Mouse (Mus musculus) olfactory bulb, adult 2 months (tissue): Measurements from ENCODE around the gene Gm7029. TPM values are rescaled to one million over a fixed set of nuclear protein-coding genes. Genes with fewer than 3 reads are reported as not detected.
"Not testable (repeated sequence)": the region's sequence is repeated elsewhere in the genome, so short reads cannot be mapped to it uniquely, and the experiment has no call there.

ENCODE experiments used
- H3K27ac ChIP-seq: fragments of 200-500 bp; 2 replicates; pipeline ENCODE4 v1.5.1; 2012; ENCODE audit warnings: low read depth, low read length; ENCODE audit not compliant: insufficient read depth
- H3K4me1 ChIP-seq: fragments of 200-500 bp; 2 replicates; pipeline ENCODE4 v1.6.1; 2012; ENCODE audit warnings: low read length; ENCODE audit not compliant: control insufficient read depth, insufficient read depth
- H3K4me3 ChIP-seq: fragments of 200-500 bp; 2 replicates; pipeline ENCODE4 v1.5.1; 2012; ENCODE audit warnings: mild to moderate bottlenecking, low read depth, low read length, moderate library complexity; ENCODE audit not compliant: insufficient read depth
- CTCF ChIP-seq: fragments of 200-500 bp; IDR thresholded peaks from 2 replicates; pipeline ENCODE4 v1.5.1; 2012; ENCODE audit warnings: low read depth, mild to moderate bottlenecking, low read length, moderate library complexity; ENCODE audit not compliant: insufficient read depth
- POLR2A ChIP-seq: fragments of 200-500 bp; IDR thresholded peaks from 2 replicates; pipeline ENCODE4 v1.6.1; 2012; ENCODE audit warnings: mild to moderate bottlenecking, low read depth, low read length, moderate library complexity; ENCODE audit not compliant: insufficient read depth
- WGBS: fragments of 180-500 bp; shearing (Covaris S2); methylation state at CpG from one replicate; pipeline ENCODE4 v1.1.7; 2018; 5-methylcytosine and 5-hydroxymethylcytosine counted together
- polyA plus RNA-seq: library from polyadenylated mRNA; stranded (reverse); fragments of >200 nt; gene quantifications from 2 replicates; pipeline ENCODE4 v1.2.4, GENCODE M21; 2012; ENCODE audit warnings: low replicate concordance; ENCODE audit not compliant: missing spikeins, insufficient read depth, insufficient read length

Gm7029 gene
- polyA plus RNA-seq, 1 experiment: not detected

DNA sequence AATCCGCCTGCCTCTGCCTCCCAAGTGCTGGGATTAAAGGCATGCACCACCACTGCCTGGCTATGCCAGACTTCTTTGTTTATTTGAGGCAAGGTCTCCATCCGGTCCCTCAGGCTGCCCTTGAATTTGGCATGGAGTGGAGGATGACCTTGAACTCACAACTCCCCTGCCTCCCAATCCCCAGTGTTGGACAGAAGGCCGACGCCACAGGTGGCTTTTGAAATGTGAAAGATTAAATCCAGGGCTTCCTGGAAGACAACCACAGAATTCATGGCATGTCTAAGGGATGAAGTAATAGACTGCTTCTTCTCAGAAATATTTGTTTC lies 27.3 kb downstream of the Gm7029 start:
- no peak overlapping the region for H3K27ac ChIP-seq
- WGBS: 88% methylated on average over 4 of the region's 4 CpGs
- no peak for TF ChIP-seq POLR2A
- TF ChIP-seq CTCF: no peak
- H3K4me1 ChIP-seq: no peaks in the 10 kb centered on the region
- no peak overlapping the region for H3K4me3 ChIP-seq

GRCm38 (mm10) chr17:33901653-33902052 lies 28.0 kb downstream of the Gm7029 start:
- TF ChIP-seq CTCF (no peak), POLR2A (no peak)
- Histone ChIP-seq H3K4me1 (no peaks in the 10 kb centered on the region), H3K27ac (no peak overlapping the region), H3K4me3 (no peak overlapping the region)
- 73% methylated on average over 4 of the region's 4 CpGs for WGBS

GRCm38 (mm10) chr17:33902079-33902478 lies 28.4 kb downstream of the Gm7029 start:
- TF ChIP-seq POLR2A: no peak
- no peak for TF ChIP-seq CTCF
- WGBS: 69% methylated on average over 4 of the region's 4 CpGs
- Histone ChIP-seq H3K4me3 (no peak overlapping the region), H3K4me1 (no peaks in the 10 kb centered on the region), H3K27ac (no peak overlapping the region)

DNA sequence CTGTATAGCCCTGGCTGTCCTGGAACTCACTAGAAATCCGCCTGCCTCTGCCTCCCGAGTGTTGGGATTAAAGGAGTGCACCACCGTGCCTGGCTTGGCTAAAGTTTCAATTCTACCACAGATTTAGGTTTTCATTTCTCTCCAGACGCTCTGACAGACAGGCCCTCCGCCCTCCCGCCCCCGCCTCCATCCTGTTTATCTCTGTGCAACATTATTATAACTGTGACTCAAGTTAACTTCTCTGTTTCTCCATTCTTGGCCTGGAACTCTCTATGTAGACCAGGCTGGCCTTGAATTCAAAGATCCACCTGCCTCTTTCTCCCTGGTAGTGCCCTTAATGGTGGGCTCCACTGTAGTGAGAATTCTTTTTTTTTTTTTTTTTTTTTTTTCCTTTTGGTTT lies 28.9 kb downstream of the Gm7029 start:
- no peak overlapping the region for H3K27ac ChIP-seq
- H3K4me1 ChIP-seq: no peaks in the 10 kb centered on the region
- no peak for TF ChIP-seq CTCF
- TF ChIP-seq POLR2A: no peak
- no peak overlapping the region for H3K4me3 ChIP-seq
- WGBS: 75% methylated on average over 7 of the region's 7 CpGs

- H3K27ac ChIP-seq, H3K4me3 ChIP-seq, H3K4me1 ChIP-seq: not testable (repeated sequence)
- 65% methylated on average over 6 of the region's 6 CpGs for WGBS
Observed at GRCm38 (mm10) chr17:33903911-33904651, 30.4 kb downstream of the Gm7029 start.

DNA sequence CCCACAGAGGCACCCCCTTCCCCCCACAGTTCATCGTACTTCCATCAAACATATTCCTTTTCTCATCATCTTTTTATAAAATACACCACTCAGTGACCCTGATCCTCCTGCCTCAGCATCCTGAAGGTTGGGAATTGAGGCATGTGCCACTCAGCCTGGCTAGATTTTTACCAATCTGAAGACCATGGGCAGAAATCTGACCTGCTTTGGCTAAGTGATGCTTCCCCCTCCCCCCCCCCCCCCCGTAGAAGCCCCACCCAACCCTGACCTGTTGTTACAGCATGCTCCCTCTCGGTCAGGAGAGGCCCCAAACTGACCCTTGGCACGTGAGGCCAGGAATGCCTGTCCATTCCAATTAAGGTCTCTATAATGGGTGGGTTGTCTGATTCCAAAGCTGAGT lies 31.2 kb downstream of the Gm7029 start, which contains the start of gene Platr17:
Gene Platr17 (plus strand): TSS at position 301 of the 400 bp plus-strand sequence.
- not testable (repeated sequence) for H3K4me3 ChIP-seq, H3K27ac ChIP-seq, H3K4me1 ChIP-seq
- WGBS: 32% methylated on average over 4 of the region's 4 CpGs

- TF ChIP-seq CTCF (no peak), POLR2A (no peak)
- WGBS: under 1% methylated on average over 44 of the region's 44 CpGs
- H3K4me1 ChIP-seq: peaks cover 15% of the 10 kb centered on the region
- peak overlapping the region; percentile 22 for H3K27ac ChIP-seq
- peak overlapping the region; percentile 54 for H3K4me3 ChIP-seq
Observed at GRCm38 (mm10) chr17:33908331-33909076, 34.9 kb downstream of the Gm7029 start.

GRCm38 (mm10) chr17:33909077-33909868 lies 35.6 kb downstream of the Gm7029 start, which contains the start of gene Daxx:
Gene Daxx (plus strand): TSS chr17:33909414.
- peaks cover 15% of the 10 kb centered on the region for H3K4me1 ChIP-seq
- WGBS: 1% methylated on average over 68 of the region's 68 CpGs

DNA sequence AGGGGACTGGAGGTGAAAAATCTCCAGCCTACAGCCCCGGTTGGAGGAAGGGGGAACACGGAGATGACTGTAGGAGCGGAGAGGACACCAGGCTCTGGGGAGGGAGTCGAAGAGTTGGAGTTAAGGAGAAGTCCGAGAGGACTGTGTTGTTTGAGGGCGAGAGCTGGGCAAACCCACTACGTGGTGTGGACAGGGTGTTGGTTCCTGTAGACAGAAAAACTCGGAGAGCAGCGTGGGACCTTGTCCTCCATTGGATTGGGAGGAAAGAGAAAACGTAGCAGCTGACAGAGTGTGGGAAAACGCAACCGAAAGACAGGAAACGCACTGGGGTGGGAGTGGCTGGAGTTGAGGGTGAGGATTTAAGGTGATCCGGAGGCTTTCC lies 36.2 kb downstream of the Gm7029 start:
- Histone ChIP-seq H3K4me3 (peak overlapping the region; percentile 92), H3K4me1 (peaks cover 15% of the 10 kb centered on the region), H3K27ac (peak overlapping the region; percentile 74)
- no peak for TF ChIP-seq POLR2A
- no peak for TF ChIP-seq CTCF
- under 1% methylated on average over 14 of the region's 14 CpGs for WGBS

More at GRCm38 (mm10) chr17:33909077-33909868, 35.6 kb downstream of the Gm7029 start, which contains the start of gene Daxx:
- Histone ChIP-seq H3K4me3 (peak within 1 kb of the TSS; percentile 92), H3K27ac (peak within 1 kb of the TSS; percentile 74)
- peak; percentile 55; the same call in 1 of the 2 replicates for TF ChIP-seq POLR2A
- no peak for TF ChIP-seq CTCF
